Mouse (Mus musculus) adrenal gland, postnatal 10 days (tissue): ENCODE results near the gene Abca1. TPM values are rescaled to one million over a fixed set of nuclear protein-coding genes. Genes with fewer than 3 reads are reported as not detected.

Experiments
- DNase-seq: peaks from one replicate; pipeline ENCODE4 v3.0.0; 2021; ENCODE audit warnings: mixed read lengths
- total RNA-seq, 2 experiments: library from RNA; stranded (reverse); gene quantifications; 2 replicates each; pipeline ENCODE4 v1.2.3; 2021

Abca1 gene
- total RNA-seq, 2 experiments from 2014 or later: 103 TPM

DNA sequence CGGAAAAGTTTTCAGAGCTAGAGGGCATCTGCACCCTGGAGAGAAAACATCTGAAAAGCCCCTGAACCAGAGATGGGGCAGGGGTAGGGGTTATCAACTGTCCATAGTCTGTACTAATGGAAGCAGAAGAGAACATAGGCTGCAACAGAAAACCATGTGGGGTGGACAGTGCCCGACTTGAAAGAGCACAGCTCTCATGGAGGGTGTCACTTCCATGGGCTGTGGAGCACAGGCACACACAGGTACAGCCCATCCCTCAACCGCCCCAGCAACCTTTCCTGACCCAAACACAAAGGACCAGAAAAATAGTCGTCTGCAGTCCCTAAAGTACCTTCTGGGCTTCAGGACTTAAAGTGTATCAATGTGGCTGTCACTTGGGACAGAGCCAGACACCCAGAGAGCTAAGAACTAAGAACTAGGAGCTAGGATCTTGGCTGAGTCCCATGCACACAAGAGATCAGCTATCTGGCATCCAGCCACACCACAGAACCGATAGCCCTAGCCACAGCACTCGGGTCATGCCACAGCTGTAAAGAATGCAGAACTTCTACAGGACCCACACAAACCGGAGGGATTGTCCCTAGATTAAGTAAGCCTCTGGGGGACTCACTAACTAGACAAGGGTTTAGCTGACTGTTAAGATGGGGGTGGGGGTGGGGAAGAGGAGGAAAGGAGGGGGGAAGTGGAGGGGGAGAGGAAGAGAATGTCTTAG, 38.0 kb downstream of the Abca1 start:
- peak; percentile 73 for DNase-seq

DNA sequence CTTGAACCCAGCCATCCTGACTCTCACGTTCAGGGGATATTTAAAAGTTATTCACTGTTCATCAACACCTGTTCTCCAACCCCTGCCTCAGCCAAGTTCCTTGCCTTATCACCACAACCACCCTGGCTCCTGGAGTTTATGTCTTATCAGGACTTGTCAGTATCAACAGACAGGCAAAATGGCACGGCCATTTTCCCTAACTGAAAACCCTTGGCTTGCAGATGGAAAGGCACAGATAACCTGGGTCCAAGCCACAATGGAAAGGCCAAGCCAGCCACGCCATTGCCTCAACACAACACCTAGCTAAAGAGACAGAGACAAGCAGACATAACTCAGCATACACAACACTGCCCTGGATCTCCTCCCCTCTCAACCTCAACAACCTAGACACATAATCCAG, 38.6 kb downstream of the Abca1 start:
- no peak for DNase-seq

DNA sequence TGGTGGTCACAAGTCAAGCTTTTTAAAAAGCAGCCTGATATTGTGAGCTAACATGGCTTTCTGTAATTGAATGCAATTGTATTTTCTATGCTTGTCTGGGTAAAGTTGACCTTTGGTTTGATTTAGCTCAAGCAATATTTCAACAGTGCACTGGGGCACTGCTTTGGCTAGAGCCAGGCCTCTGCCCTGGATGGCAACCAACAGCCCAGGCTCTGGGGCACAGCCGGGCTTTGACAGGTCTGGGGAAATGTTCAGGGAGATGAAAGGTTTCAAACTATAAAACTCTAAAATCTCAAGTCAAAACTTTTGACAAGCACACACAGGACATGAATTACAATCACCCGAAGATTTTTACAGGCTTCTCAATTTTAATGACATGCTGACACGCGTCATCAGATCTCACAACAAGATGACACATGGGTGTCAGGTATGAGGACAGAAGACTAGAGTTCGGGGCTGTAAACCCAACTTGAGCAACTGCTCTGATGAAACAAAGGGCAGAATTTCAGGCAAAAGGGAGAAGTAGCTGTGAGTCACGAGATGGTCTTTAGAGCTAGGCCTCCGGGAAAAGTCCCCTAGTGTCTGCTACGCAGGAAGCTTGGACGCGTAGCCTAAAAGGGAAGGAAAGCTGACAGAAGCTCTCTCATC, 39.5 kb downstream of the Abca1 start:
- peak; percentile 75 for DNase-seq

DNA sequence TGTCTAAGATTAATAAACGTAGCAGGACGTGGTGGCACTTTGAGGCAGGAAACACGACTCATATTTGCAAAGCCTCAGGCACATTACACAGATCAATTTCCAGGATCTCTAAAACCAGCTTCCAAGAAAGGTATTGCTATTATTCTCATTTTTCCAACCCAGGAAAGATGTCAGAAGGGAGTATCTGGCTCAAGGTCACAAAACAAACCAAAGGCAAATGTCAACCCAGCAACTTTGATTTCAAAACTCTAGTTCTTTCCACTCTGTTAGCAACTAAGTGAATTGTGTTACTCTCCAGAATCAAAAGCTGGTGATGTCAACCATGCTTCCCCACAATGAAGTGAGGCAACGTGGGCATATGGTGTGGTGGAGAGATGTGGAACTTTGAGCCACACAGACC, 41.1 kb downstream of the Abca1 start:
- no peak for DNase-seq

GRCm38 (mm10) chr4:53117610-53118009, 42.1 kb downstream of the Abca1 start:
- DNase-seq: no peak

DNA sequence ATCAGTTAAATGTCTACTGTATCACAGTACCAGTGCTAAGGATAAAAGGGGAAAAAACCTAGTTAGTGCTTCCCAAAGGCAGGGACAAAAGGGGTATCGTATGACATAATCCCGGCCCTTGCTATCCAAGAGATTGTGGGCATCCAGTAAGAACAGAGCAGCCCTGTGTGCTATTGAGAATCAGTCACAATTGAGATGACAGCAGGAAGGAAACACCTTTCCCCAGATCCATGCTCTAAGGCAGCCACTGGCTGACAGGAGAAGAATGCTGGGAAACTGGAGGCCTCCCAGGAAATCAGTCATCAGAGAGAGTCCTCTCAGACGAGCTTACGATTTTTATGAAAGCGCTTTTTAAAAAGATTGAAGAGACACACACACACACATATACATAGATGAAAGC, 42.6 kb downstream of the Abca1 start:
- DNase-seq: no peak

DNA sequence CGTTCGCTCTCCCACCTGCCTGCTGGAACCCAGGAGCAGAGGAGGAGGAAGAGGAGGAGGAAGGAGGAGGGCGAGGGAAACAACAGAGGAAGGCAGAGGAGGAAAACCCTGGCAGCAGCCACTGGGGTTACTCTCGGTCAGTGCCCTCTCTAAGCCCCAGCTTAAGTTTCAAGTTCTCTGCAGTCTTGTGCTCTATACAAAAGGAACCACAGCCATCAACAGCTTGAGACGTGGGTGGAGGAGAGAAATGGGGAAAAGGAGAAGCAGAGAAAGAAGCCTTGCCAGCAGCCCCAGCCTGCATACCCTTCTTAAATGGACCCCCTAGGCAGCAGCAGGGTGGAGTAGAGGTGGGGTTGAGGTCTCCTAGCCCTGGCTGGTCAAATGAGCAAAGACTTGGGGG, 43.8 kb downstream of the Abca1 start:
- DNase-seq: no peak

DNA sequence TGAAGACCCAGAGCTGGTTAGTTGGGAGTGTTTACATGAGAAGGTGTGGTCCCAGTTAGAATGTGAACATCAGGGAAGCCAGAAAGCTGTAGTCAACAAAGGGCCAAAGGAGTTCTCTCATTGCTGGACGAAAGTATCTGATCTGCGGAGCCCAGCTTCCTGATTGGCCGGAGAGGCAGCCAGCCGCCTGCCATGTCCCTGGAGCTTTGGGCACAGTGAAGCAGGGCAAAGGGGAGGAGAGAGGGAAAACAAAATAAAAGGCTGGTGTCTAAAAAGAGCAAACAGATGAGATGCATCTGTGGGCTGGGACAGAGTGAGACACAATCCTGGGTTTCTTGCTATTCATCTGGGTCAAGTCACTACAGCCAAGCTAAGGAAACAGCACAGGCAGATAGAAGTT, 44.3 kb downstream of the Abca1 start:
- peak; percentile 68 for DNase-seq

DNA sequence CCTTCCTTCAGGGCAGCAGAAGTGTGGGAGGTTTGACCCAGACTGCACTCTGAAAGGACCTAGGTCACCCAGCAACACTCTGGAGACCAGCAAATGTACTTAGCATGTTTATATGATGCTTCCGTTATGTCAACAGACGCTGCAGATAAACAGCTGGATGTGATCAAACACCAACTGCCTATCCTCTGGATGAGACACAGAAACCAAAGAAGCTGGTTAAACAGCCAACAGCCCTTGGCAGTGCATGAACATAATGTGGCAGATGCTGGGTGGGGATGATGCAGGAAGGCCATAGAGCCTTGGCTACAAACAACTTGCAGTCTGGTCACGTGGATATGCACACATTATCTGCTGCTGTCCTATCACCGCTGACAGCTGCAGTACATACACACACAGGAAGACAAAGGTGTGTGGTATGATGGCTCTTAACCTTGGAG, 47.8 kb downstream of the Abca1 start:
- no peak for DNase-seq

- no peak for DNase-seq
Observed at GRCm38 (mm10) chr4:53110356-53110755, 49.3 kb downstream of the Abca1 start.

DNA sequence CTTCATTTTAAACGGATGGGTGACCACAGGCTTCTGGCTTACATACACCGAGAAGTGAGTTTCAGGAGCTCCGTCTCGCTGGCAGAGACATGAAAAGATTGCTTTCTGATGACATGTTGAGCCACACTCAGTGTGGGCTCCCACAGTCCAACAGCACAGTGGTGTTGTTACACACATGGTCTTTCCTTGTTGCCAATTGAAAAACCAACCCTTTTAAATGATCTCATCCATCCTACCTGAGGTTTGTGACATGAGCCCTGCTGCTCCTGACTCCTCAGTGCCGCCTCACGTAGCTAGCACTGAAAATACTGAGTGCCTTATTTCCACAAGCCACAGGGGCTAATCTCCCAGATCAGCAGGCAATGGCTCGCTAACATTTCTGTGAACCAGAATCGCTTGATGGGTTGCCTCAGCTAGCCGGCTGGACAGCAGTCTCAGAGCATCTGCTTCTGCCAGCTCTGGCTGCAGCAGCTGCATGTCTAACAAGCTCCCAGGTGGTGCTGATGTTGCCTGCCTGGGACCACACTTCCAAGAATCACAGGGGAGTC, 50.2 kb downstream of the Abca1 start:
- no peak for DNase-seq

DNA sequence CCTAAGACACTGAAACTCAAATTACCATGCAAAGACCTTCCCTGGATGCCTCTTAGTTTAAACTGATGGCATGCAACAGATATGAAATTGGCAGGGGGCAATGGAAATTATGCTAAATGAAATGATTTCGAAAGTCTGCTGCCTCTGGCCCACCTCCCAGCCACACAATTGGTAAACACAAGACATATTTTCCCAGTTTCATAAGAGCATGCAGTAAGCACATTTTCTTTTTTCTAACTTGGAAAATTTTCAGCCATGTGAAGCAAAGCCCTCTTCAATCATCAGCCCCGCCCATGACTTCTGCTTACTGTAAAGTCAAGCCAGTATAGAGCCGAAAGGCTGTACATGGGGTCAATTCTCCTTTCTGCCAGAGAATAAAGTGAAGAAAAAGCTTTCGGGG, 51.5 kb downstream of the Abca1 start:
- DNase-seq: peak; percentile 39

- no peak for DNase-seq
Observed at GRCm38 (mm10) chr4:53106732-53107131, 53.0 kb downstream of the Abca1 start.

- no peak for DNase-seq
Observed at GRCm38 (mm10) chr4:53106071-53106470, 53.6 kb downstream of the Abca1 start.

GRCm38 (mm10) chr4:53104634-53105033, 55.1 kb downstream of the Abca1 start:
- DNase-seq: no peak

- no peak for DNase-seq
Observed at GRCm38 (mm10) chr4:53102529-53102928, 57.2 kb downstream of the Abca1 start.

DNA sequence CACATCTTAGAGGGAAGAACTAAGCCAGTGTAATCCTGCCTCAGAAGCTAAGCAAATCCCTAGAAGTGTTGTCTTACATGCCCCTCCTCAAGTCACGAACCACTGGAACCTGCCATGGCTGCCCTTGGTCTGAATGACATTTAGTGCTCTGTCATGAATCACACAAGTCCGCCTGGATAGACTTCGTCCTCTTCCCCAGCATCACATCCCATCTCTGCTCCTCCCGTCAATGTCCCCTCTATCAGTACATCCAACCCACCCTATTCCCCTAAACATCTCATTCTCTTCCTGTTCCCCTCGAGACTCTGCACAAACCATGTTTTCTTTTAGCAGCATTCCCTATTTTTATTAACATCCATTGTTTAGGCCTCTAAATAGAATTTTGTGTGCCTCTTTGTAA, 58.4 kb downstream of the Abca1 start:
- DNase-seq: no peak

GRCm38 (mm10) chr4:53100492-53100891, 59.2 kb downstream of the Abca1 start:
- no peak for DNase-seq

- DNase-seq: peak; percentile 49
Observed at GRCm38 (mm10) chr4:53094850-53095249, 64.8 kb downstream of the Abca1 start.

GRCm38 (mm10) chr4:53094331-53094730, 65.4 kb downstream of the Abca1 start:
- peak; percentile 63 for DNase-seq

DNA sequence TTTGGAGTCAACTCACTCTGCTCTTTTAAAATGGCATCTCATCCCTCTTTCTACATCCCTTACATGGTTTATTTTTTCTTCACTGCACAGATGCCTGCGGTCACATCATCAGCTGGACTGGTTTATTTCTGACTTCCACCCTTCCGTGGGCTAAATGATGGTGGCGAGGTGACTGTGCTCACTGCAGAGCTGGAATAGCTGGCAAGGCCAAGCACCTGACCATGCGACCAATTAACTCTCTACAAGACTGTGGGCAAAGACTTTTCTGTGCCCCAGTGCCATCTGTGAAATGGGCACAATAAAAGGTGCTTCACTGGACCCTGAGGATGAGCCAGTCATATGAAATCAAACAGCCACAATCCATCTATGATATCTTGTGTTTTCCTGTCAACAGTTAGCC, 66.1 kb downstream of the Abca1 start:
- DNase-seq: no peak

GRCm38 (mm10) chr4:53089641-53090040, 70.1 kb downstream of the Abca1 start:
- no peak for DNase-seq

DNA sequence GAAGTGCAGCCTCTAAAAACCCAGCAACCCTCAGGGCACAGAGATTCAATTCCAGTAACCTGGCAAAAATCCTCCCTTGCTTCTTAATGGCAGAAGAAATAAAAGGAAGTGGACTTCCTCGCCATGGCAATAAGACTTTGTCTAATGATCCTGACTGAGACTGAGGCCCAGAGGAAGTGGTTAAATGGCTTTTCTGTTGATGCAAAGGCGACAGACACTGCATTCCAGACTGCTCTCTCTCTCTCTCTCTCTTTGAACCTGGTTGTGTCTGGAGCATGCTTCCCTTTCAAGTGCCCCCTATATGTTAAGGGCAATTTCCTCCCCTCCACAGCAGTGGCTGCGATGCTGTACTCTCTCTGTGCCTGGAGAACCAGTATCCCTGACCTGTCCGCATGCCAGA, 70.7 kb downstream of the Abca1 start:
- DNase-seq: no peak

DNA sequence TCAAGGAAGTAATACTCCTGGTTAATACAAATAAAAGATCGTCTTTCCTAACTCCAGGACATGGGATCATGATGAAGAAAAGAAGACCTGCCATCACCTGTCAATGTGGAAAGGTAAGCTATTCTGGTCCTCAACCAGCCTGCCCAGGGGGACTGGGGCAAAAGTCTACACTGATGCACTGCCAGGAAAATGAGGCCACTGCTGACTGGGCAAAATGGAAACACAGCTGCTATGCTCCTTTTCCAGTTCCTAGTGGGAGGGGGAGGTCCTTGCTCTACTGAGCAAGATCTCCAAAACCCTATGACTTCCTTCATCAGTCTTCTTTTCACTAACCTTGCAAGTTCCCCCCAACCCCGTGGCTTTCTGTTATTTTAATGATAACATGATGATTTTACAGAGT, 73.1 kb downstream of the Abca1 start:
- DNase-seq: no peak
